Mouse (Mus musculus): ENCODE measurements at regions not wholly inside any gene's neighbourhood (a gene's known extent, or its start where the extent isn't known, plus 50 kb on each side); places are given as distances from the start of the nearest gene placed in this dataset.

GRCm38 (mm10) chr6:52481975-52482374, 158.2 kb downstream of the Hibadh start:
- no peak for DNase-seq

GRCm38 (mm10) chr6:52486146-52486545, 154.0 kb downstream of the Hibadh start:
- no peak for DNase-seq

GRCm38 (mm10) chr6:52486655-52487054, 153.5 kb downstream of the Hibadh start:
- DNase-seq, result no peak

GRCm38 (mm10) chr6:52487861-52488260, 152.3 kb downstream of the Hibadh start:
- no peak for DNase-seq

- no peak for DNase-seq
Measured at GRCm38 (mm10) chr6:52490264-52490775, 149.9 kb downstream of the Hibadh start.

- DNase-seq, result no peak
Measured at GRCm38 (mm10) chr6:52495301-52495700, 144.9 kb downstream of the Hibadh start.

- no peak for DNase-seq
Measured at GRCm38 (mm10) chr6:52495855-52496254, 144.3 kb downstream of the Hibadh start.

Data from gastrocnemius, postnatal 25 days (tissue).